Mouse (Mus musculus): ENCODE results near the gene Psg19. TPM values are rescaled to one million over a fixed set of nuclear protein-coding genes. Genes with fewer than 3 reads are reported as not detected.
"Not testable (repeated sequence)": the region's sequence is repeated elsewhere in the genome, so short reads cannot be mapped to it uniquely, and the experiment has no call there.

Psg19 gene
- polyA plus RNA-seq, 1 experiment from 2014 or later: not detected

DNA sequence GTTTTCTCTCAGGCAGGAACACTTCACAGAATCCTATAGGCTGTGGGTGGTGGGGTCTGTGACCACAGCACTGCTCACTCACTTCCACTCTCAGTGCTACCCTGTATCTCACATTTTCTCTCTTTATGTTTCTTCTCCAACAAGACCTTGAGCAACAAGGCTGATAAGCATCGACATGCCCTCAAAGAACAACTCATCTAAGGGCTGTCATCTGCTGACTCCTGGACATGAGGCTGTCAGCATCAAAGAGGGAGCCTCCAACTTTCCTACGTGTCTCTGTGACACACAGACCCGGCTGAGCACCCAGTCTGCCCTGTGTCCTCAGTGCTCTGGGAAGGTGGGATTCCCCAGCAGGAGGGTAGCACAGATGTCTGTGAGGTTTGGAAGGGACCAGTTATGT, 23.2 kb upstream of the Psg19 start, which contains the start of gene Psg17:
Psg17 (minus strand) TSS at position 101 of the 400 bp plus-strand sequence.
- H3K4me1 ChIP-seq (ENCODE audit: insufficient read depth, low read length): no peaks in the 10 kb centered on the region
- no peaks in the 10 kb centered on the region for H3K36me3 ChIP-seq (ENCODE audit: insufficient read depth, low read length)
- no peak within 1 kb of the TSS for H3K9ac ChIP-seq (replicated peaks; ENCODE audit: low read length)
- H3K27ac ChIP-seq (ENCODE audit: low read length): no peak within 1 kb of the TSS
- no peaks in the 10 kb centered on the region for H3K9me3 ChIP-seq (ENCODE audit: low read length)
- WGBS: 73% methylated on average over 3 of the region's 3 CpGs
- H3K4me2 ChIP-seq (replicated peaks; ENCODE audit: low read depth, low read length): no peak within 1 kb of the TSS
- ATAC-seq (ENCODE audit: low FRiP score, low TSS enrichment): no peak
- H3K27me3 ChIP-seq (ENCODE audit: insufficient read depth, low read length): no peaks in the 10 kb centered on the region
- no peak within 1 kb of the TSS for H3K4me3 ChIP-seq (ENCODE audit: low read length)

DNA sequence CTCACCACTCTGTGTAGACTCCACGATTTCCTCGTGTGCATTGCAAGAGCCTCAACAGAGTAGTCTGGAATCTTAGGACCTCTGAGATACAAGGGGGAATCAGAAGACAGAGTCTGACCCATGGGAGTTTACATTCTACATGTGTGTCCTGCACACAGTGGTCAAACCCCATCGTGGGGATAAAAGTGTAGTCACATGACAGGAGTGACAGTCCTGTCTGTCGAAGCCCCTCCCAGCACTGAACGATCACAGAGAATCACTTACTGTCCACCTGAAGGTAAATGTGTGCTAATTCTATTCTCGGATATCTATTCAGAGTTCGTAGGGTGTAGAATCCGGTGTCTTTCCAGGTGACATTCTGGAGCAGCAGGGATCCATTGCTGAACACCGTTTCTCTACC, 20.0 kb upstream of the Psg19 start:
- no peak overlapping the region for H3K4me2 ChIP-seq (replicated peaks; ENCODE audit: low read depth, low read length)
- no peaks in the 10 kb centered on the region for H3K36me3 ChIP-seq (ENCODE audit: insufficient read depth, low read length)
- ATAC-seq (ENCODE audit: low FRiP score, low TSS enrichment): no peak
- H3K27ac ChIP-seq (ENCODE audit: low read length): no peak overlapping the region
- no peaks in the 10 kb centered on the region for H3K27me3 ChIP-seq (ENCODE audit: insufficient read depth, low read length)
- H3K4me1 ChIP-seq (ENCODE audit: insufficient read depth, low read length): no peaks in the 10 kb centered on the region
- no peak overlapping the region for H3K9ac ChIP-seq (replicated peaks; ENCODE audit: low read length)
- no peaks in the 10 kb centered on the region for H3K9me3 ChIP-seq (ENCODE audit: low read length)
- no peak overlapping the region for H3K4me3 ChIP-seq (ENCODE audit: low read length)
- 82% methylated on average over 9 of the region's 9 CpGs for WGBS

DNA sequence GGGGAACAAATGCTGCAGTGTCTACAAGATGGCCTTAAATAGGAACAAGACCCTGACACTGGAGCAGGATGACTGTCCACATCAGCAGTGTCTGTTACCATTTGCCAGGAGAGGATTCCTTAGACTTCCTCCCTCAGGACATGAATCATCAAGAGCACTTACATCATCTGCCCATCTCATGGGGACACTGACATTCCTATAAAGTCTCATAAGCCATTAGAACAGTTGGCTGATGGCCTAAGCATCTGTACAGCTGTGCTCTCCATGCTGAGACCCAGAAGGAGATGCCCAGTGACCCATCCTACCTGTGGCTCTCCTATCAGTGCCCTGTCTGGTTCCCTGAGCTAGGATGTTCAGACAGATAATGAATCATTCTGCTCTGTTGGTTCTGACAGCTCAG, 5.2 kb upstream of the Psg19 start:
- no peak overlapping the region for H3K27ac ChIP-seq (ENCODE audit: low read length)
- H3K9me3 ChIP-seq (ENCODE audit: low read length): no peaks in the 10 kb centered on the region
- H3K4me1 ChIP-seq (ENCODE audit: insufficient read depth, low read length): no peaks in the 10 kb centered on the region
- no peak overlapping the region for H3K4me3 ChIP-seq (ENCODE audit: low read length)
- no peak overlapping the region for H3K9ac ChIP-seq (replicated peaks; ENCODE audit: low read length)
- H3K36me3 ChIP-seq (ENCODE audit: insufficient read depth, low read length): no peaks in the 10 kb centered on the region
- ATAC-seq (ENCODE audit: low FRiP score, low TSS enrichment): no peak
- H3K27me3 ChIP-seq (ENCODE audit: insufficient read depth, low read length): no peaks in the 10 kb centered on the region
- no peak overlapping the region for H3K4me2 ChIP-seq (replicated peaks; ENCODE audit: low read depth, low read length)

DNA sequence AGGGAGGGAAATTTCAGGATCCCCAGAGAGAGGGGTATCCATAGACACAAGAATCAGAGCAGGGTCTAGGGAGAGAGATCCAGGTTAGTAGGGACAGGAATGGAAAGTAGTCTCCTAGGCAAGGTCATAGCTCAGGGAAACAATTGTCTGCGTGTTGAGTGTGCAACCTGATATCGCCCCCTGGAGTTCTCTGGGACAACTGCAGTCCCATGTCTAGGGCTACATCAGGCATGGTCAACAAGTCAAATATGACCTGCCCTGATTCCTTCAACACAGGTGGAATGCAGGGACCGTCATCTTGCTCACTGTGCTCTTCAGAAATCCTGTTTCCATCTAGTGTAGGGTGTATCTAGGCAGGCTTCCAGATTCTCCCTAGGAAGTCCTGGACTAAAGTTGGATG, 809 bp upstream of the Psg19 start:
- H3K4me3 ChIP-seq (ENCODE audit: low read length): no peak overlapping the region
- no peaks in the 10 kb centered on the region for H3K36me3 ChIP-seq (ENCODE audit: insufficient read depth, low read length)
- H3K9me3 ChIP-seq (ENCODE audit: low read length): no peaks in the 10 kb centered on the region
- H3K4me2 ChIP-seq (replicated peaks; ENCODE audit: low read depth, low read length): no peak overlapping the region
- H3K9ac ChIP-seq (replicated peaks; ENCODE audit: low read length): no peak overlapping the region
- no peak for ATAC-seq (ENCODE audit: low FRiP score, low TSS enrichment)
- H3K27me3 ChIP-seq (ENCODE audit: insufficient read depth, low read length): no peaks in the 10 kb centered on the region
- no peaks in the 10 kb centered on the region for H3K4me1 ChIP-seq (ENCODE audit: insufficient read depth, low read length)
- H3K27ac ChIP-seq (ENCODE audit: low read length): no peak overlapping the region
- WGBS: 47% methylated on average over 3 of the region's 3 CpGs

DNA sequence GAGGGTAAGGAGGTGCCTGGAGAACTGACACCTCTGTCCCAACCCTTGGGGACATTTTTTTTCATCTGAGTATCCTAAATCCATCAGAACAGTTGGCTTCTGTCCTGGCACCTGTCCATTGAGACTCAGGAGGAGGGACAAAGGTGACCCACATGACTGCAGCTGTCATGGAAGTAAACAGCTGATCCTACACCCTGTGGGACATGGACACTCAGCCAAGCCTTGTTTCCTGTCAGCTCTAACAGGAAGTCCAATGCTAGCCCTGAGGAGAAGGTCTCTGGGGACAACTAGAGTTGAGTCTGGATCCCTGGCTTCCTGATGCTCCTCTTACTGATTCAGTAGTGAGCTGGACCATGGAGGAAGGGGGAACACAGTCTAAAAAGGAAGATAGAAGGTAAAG, 7.6 kb downstream of the Psg19 start:
- not testable (repeated sequence) for H3K36me3 ChIP-seq (ENCODE audit: insufficient read depth, low read length); H3K4me3 ChIP-seq (ENCODE audit: low read length); H3K27me3 ChIP-seq (ENCODE audit: insufficient read depth, low read length); H3K9ac ChIP-seq (replicated peaks; ENCODE audit: low read length); H3K4me1 ChIP-seq (ENCODE audit: insufficient read depth, low read length); H3K9me3 ChIP-seq (ENCODE audit: low read length); H3K27ac ChIP-seq (ENCODE audit: low read length); H3K4me2 ChIP-seq (replicated peaks; ENCODE audit: low read depth, low read length); ATAC-seq (ENCODE audit: low FRiP score, low TSS enrichment)

DNA sequence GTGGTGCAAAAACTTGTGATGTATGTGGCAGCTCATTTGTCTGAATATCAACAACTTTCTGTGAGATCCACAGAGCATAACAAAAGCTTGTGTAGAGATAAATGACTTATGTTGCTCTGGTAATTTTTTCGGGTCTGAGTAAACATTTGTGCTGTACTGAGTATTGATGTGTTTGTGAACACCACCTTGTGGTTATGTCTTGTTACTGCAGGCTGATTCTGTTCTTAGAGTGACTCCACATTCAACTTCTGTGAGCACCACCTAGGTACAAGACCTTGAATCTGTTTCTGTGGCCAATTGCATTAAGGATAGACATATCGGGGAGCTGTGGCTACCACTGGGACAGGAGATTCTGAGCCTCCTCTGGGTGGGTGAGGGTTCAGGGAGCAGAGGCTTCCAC, 17.0 kb downstream of the Psg19 start:
- H3K36me3 ChIP-seq (ENCODE audit: insufficient read depth, low read length); H3K4me3 ChIP-seq (ENCODE audit: low read length); H3K9me3 ChIP-seq (ENCODE audit: low read length); ATAC-seq (ENCODE audit: low FRiP score, low TSS enrichment); H3K4me1 ChIP-seq (ENCODE audit: insufficient read depth, low read length); H3K4me2 ChIP-seq (replicated peaks; ENCODE audit: low read depth, low read length); H3K9ac ChIP-seq (replicated peaks; ENCODE audit: low read length); H3K27me3 ChIP-seq (ENCODE audit: insufficient read depth, low read length); H3K27ac ChIP-seq (ENCODE audit: low read length): not testable (repeated sequence)
- 50% methylated on average over 2 of the region's 2 CpGs for WGBS

DNA sequence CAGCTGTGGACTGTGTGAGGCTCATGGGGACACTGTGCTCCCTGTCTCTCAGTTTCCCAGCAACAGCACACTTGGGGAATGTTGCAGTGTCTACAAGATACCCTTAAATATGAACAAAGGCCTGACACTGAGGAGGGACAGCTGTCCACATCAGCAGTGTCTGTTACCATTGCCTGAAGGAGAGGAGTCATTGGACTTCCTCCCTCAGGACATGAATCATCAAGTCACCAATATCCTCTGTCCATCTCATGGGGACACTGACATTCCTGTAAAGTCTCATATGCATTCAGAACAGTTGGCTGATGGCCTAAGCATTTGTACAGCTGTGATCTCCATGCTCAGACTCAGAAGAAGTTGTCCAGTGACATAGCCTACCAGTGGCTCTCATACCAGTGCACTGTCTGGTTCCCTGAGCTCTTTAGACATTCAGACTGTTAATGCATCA, 19.0 kb downstream of the Psg19 start:
- no peaks in the 10 kb centered on the region for H3K9me3 ChIP-seq (ENCODE audit: low read length)
- H3K4me3 ChIP-seq (ENCODE audit: low read length): no peak overlapping the region
- ATAC-seq (ENCODE audit: low FRiP score, low TSS enrichment): no peak
- no peaks in the 10 kb centered on the region for H3K36me3 ChIP-seq (ENCODE audit: insufficient read depth, low read length)
- H3K4me2 ChIP-seq (replicated peaks; ENCODE audit: low read depth, low read length): no peak overlapping the region
- no peak overlapping the region for H3K9ac ChIP-seq (replicated peaks; ENCODE audit: low read length)
- no peaks in the 10 kb centered on the region for H3K27me3 ChIP-seq (ENCODE audit: insufficient read depth, low read length)
- no peak overlapping the region for H3K27ac ChIP-seq (ENCODE audit: low read length)
- no peaks in the 10 kb centered on the region for H3K4me1 ChIP-seq (ENCODE audit: insufficient read depth, low read length)

DNA sequence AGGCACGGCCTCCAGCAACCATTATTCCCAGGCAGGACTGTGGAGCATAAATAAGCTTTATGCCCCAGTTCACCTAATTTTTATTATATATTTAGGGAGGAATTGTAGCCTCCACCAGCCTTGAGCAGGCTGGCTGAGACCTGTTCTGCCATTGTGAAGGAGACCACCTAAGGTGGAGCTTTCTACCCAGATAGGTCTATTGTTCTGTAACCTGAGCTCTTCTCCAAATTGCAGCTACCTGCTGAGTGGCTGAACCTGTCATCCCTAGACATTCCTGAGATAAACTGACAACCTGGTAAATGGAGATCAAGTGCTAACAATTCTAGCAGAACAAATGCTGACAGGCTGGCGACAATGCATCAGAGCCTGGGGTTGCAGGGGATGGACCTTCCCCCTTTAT, 35.4 kb downstream of the Psg19 start:
- H3K27ac ChIP-seq (ENCODE audit: low read length); H3K36me3 ChIP-seq (ENCODE audit: insufficient read depth, low read length); H3K27me3 ChIP-seq (ENCODE audit: insufficient read depth, low read length); H3K9ac ChIP-seq (replicated peaks; ENCODE audit: low read length); H3K4me1 ChIP-seq (ENCODE audit: insufficient read depth, low read length); H3K4me3 ChIP-seq (ENCODE audit: low read length); H3K9me3 ChIP-seq (ENCODE audit: low read length); H3K4me2 ChIP-seq (replicated peaks; ENCODE audit: low read depth, low read length); ATAC-seq (ENCODE audit: low FRiP score, low TSS enrichment): not testable (repeated sequence)
- 30% methylated on average over 1 of the region's 2 CpGs for WGBS

DNA sequence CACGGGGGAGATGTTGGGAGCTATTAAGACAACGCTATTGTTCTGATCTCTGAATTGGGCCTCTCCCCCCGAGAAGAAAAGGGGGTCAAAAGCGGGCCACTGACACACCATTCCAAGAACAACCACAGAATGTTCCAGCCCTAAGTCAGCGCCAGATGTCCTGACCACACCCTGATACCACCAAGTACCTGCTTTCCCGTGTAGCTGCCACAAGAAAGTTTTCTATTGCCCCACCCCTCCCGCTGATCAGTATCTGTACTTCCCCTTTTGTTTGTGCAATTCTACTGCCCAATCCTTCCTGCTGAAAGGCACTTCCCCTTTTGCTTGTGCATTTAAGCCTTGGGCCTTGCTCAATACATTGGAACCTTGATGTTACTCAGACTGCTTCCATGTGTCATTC, 38.2 kb downstream of the Psg19 start:
- not testable (repeated sequence) for ATAC-seq (ENCODE audit: low FRiP score, low TSS enrichment); H3K27me3 ChIP-seq (ENCODE audit: insufficient read depth, low read length); H3K4me1 ChIP-seq (ENCODE audit: insufficient read depth, low read length); H3K27ac ChIP-seq (ENCODE audit: low read length); H3K36me3 ChIP-seq (ENCODE audit: insufficient read depth, low read length); H3K4me2 ChIP-seq (replicated peaks; ENCODE audit: low read depth, low read length); H3K9me3 ChIP-seq (ENCODE audit: low read length); H3K9ac ChIP-seq (replicated peaks; ENCODE audit: low read length); H3K4me3 ChIP-seq (ENCODE audit: low read length)
- 87% methylated on average over 7 of the region's 7 CpGs for WGBS

DNA sequence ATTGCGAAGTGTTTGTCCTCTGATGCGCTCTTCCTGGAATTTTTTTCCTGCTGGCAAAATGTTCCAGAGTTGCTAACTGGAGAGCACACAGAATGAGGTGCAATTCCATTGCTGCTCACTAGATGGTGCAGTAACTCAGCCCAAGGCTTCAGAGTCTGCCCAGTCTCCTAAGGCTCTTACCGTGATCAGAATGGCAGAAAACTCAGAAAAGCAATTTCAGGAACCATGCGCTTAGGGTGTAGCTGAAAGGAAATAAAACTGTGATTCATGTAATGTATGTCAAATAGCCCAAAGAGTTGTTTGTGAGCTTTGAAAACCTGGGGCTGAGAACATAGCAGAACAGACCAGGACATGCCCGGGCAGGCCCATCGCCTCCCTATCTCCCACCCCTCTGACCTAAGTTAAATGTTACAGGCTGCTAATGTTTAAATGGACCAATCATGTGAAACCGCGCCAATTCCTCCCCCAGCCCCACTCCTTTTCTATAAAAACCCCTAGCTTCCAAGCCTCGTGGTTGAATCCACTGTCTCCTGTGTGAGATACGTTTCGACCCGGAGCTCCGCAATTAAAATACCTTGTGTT, 48.3 kb downstream of the Psg19 start:
- H3K4me3 ChIP-seq (ENCODE audit: low read length); H3K4me1 ChIP-seq (ENCODE audit: insufficient read depth, low read length); H3K9ac ChIP-seq (replicated peaks; ENCODE audit: low read length); H3K27ac ChIP-seq (ENCODE audit: low read length); H3K4me2 ChIP-seq (replicated peaks; ENCODE audit: low read depth, low read length); H3K9me3 ChIP-seq (ENCODE audit: low read length); H3K36me3 ChIP-seq (ENCODE audit: insufficient read depth, low read length): not testable (repeated sequence)
- peak; percentile 85 for ATAC-seq (ENCODE audit: low FRiP score, low TSS enrichment)
- WGBS: 43% methylated on average over 10 of the region's 13 CpGs
- peaks cover 23% of the 10 kb centered on the region for H3K27me3 ChIP-seq (ENCODE audit: insufficient read depth, low read length)
